Comparison of ENCODE assay signal across 9 mouse cellular contexts in genomic region chr13:43199749-43200148, GRCm38 (mm10). TPM values are rescaled to one million over a fixed set of nuclear protein-coding genes. Genes with fewer than 3 reads are reported as not detected.
A peak's percentile ranks its signal among the peaks of the same experiment; 100 is the strongest.
DNase-seq lines count a peak whose midpoint lies in the region; ATAC-seq and TF ChIP-seq lines count a peak whose summit lies in the region.
"Had no signal": no experiment of that assay in that cellular context is flagged by ENCODE, and none has a peak within 500 bp of the region (broad histone marks: within the 10 kb centered on the region; RNA-seq: fewer than 3 reads in every experiment).

No protein-coding gene starts in this region.

- TF ChIP-seq CTCF in C2C12 (IDR thresholded peaks at IDR 0.05; ENCODE audit: control insufficient read depth, insufficient read depth, insufficient read length), result peak; percentile 0

- H3K4me2 ChIP-seq in kidney, embryonic 16.5 days (replicated peaks; ENCODE audit: low read depth, low read length), result no peak overlapping the region
- H3K4me2 ChIP-seq: midbrain, embryonic 12.5 days had no signal

- ATAC-seq in kidney, embryonic 16.5 days (ENCODE audit: low FRiP score, low TSS enrichment), result no peak
- ATAC-seq in granulocyte monocyte progenitor cell, adult 5-6 weeks (replicated peaks; ENCODE audit: poor library complexity, severe bottlenecking), result peak; percentile 29; the same call in 1 of the 2 replicates
- ATAC-seq in erythroblast, adult 5-6 weeks (replicated peaks; ENCODE audit: low FRiP score, poor library complexity, severe bottlenecking), result no peak

- no peaks in the 10 kb centered on the region for H3K9me3 ChIP-seq in kidney, embryonic 16.5 days (ENCODE audit: low read length)
- H3K9me3 ChIP-seq in heart, embryonic 10.5 days, result no peaks in the 10 kb centered on the region
- H3K9me3 ChIP-seq: midbrain, embryonic 12.5 days had no signal

- no peak overlapping the region for H3K27ac ChIP-seq in kidney, embryonic 16.5 days (ENCODE audit: low read length)
- no peak overlapping the region for H3K27ac ChIP-seq in heart, embryonic 10.5 days
- H3K27ac ChIP-seq: midbrain, embryonic 12.5 days had no signal

- DNase-seq in kidney, adult 18-20 months, result peak; percentile 52
- DNase-seq in NIH3T3 (ENCODE audit: low read depth), result peak; percentile 34
- DNase-seq in retina, postnatal 1 day, result peak; percentile 37
- no peak for DNase-seq in heart, embryonic 10.5 days (ENCODE audit: low spot score)

- H3K9ac ChIP-seq in kidney, embryonic 16.5 days (replicated peaks; ENCODE audit: low read length), result no peak overlapping the region
- H3K9ac ChIP-seq: midbrain, embryonic 12.5 days had no signal

- no peaks in the 10 kb centered on the region for H3K36me3 ChIP-seq in kidney, embryonic 16.5 days (ENCODE audit: insufficient read depth, low read length)
- H3K36me3 ChIP-seq in C2C12 (ENCODE audit: control insufficient read depth, insufficient read depth), result peaks cover 18% of the 10 kb centered on the region
- peaks cover 6% of the 10 kb centered on the region; the same call in 1 of the 2 replicates for H3K36me3 ChIP-seq in heart, embryonic 10.5 days
- H3K36me3 ChIP-seq: midbrain, embryonic 12.5 days had no signal

- H3K27me3 ChIP-seq in kidney, embryonic 16.5 days (ENCODE audit: insufficient read depth, low read length), result no peaks in the 10 kb centered on the region
- no peaks in the 10 kb centered on the region for H3K27me3 ChIP-seq in C2C12 (ENCODE audit: control insufficient read depth, insufficient read depth, insufficient read length)
- H3K27me3 ChIP-seq in heart, embryonic 10.5 days (ENCODE audit: insufficient read depth, poor library complexity, severe bottlenecking), result peaks cover 19% of the 10 kb centered on the region

- WGBS in kidney, embryonic 16.5 days, result 70% methylated on average over 5 of the region's 5 CpGs
- WGBS in heart, embryonic 10.5 days, result 68% methylated on average over 5 of the region's 5 CpGs

- H3K79me3 ChIP-seq in C2C12 (ENCODE audit: low read depth), result peaks cover 4% of the 10 kb centered on the region

- H3K4me3 ChIP-seq in kidney, embryonic 16.5 days (ENCODE audit: low read length), result no peak overlapping the region
- H3K4me3 ChIP-seq in C2C12 (ENCODE audit: insufficient read depth, poor library complexity, severe bottlenecking), result no peak overlapping the region
- H3K4me3 ChIP-seq in heart, embryonic 10.5 days, result no peak overlapping the region
- H3K4me3 ChIP-seq: midbrain, embryonic 12.5 days had no signal

- no peak overlapping the region for H3ac ChIP-seq in C2C12 (ENCODE audit: control insufficient read depth, insufficient read length, low read depth)

- no peaks in the 10 kb centered on the region for H3K4me1 ChIP-seq in kidney, embryonic 16.5 days (ENCODE audit: insufficient read depth, low read length)
- peaks cover 62% of the 10 kb centered on the region for H3K4me1 ChIP-seq in heart, embryonic 10.5 days
- H3K4me1 ChIP-seq: midbrain, embryonic 12.5 days had no signal

- peaks cover 22% of the 10 kb centered on the region for H3K79me2 ChIP-seq in C2C12 (ENCODE audit: control insufficient read depth, insufficient read depth)

TF ChIP-seq in C2C12, 6 proteins besides CTCF, POLR2A, EP300 and RAD21:
- TF ChIP-seq MYOD1 (IDR thresholded peaks at IDR 0.05; ENCODE audit: control insufficient read depth, insufficient read length, low read depth) (no peak), FOSL1 (IDR thresholded peaks at IDR 0.05; ENCODE audit: insufficient read depth, low read length, poor library complexity, severe bottlenecking) (no peak), CEBPB (IDR thresholded peaks at IDR 0.05; ENCODE audit: low read depth) (no peak), MYOG (IDR thresholded peaks at IDR 0.05; ENCODE audit: control insufficient read depth, extremely low read depth, insufficient read length) (no peak), MAX (IDR thresholded peaks at IDR 0.05) (no peak), USF1 (IDR thresholded peaks at IDR 0.05; ENCODE audit: low read depth) (no peak)

RNA-seq across cellular contexts. Expression of gene Tbc1d7, which starts 28.4 kb away (rescaled TPM):
- polyA plus RNA-seq in kidney, embryonic 16.5 days (2015; fragmentation: Nextera tagmentation; extraction: Ambion mirVana), result 57.3 and 58.0 TPM in 2 replicates
- polyA plus RNA-seq in C2C12 (2012; fragmentation: generic; extraction: Trizol), result 15.9 TPM
- 16.7 and 34.8 TPM in 2 replicates for total RNA-seq in granulocyte monocyte progenitor cell, adult 5-6 weeks (2014; fragmentation: Nextera tagmentation)
- 8.2 and 12.7 TPM in 2 replicates for total RNA-seq in granulocyte monocyte progenitor cell, adult 5-6 weeks (2017)
- total RNA-seq in erythroblast, adult 5-6 weeks (2015; ENCODE audit: low replicate concordance), result 6.5 and 10.0 TPM in 2 replicates
- 4.7 and 6.7 TPM in 2 replicates for total RNA-seq in erythroblast, adult 5-6 weeks (2017; ENCODE audit: low replicate concordance)
- polyA plus RNA-seq in heart, embryonic 10.5 days (2016; fragmentation: Nextera tagmentation; extraction: Ambion mirVana), result 55.0 and 55.8 TPM in 2 replicates
